Mouse (Mus musculus) liver, embryonic 12.5 days (tissue): ENCODE data around the gene Slc10a6. TPM values are rescaled to one million over a fixed set of nuclear protein-coding genes. Genes with fewer than 3 reads are reported as not detected.

Experiments used
- ATAC-seq: fragments of 200-750 bp; cut with Nextera tagmentation; 2 replicates; pipeline ENCODE4 v1.8.0; 2017; ENCODE audit warnings: moderate number of reproducible peaks, mild to moderate bottlenecking, moderate library complexity
- H3K27ac ChIP-seq: fragments of 300-500 bp; sonication (generic); 2 replicates; pipeline ENCODE4 v1.5.1; 2016; ENCODE audit warnings: mild to moderate bottlenecking
- H3K27me3 ChIP-seq: fragments of 300-500 bp; sonication (generic); replicated peaks from 2 replicates; pipeline ENCODE4 v1.6.1; 2016; ENCODE audit warnings: mild to moderate bottlenecking, moderate library complexity
- H3K36me3 ChIP-seq: fragments of 300-500 bp; sonication (generic); 2 replicates; pipeline ENCODE4 v1.6.1; 2016; ENCODE audit warnings: mild to moderate bottlenecking, moderate library complexity
- H3K4me1 ChIP-seq: fragments of 300-500 bp; sonication (generic); 2 replicates; pipeline ENCODE4 v1.6.1; 2016
- H3K4me2 ChIP-seq: fragments of 300-500 bp; sonication (generic); 2 replicates; pipeline ENCODE4 v1.6.1; 2016; ENCODE audit warnings: mild to moderate bottlenecking, moderate library complexity
- H3K4me3 ChIP-seq: fragments of 300-500 bp; sonication (generic); 2 replicates; pipeline ENCODE4 v1.5.1; 2016; ENCODE audit warnings: mild to moderate bottlenecking, moderate library complexity
- H3K9ac ChIP-seq: fragments of 300-500 bp; sonication (generic); 2 replicates; pipeline ENCODE4 v1.6.1; 2016; ENCODE audit warnings: mild to moderate bottlenecking, moderate library complexity
- H3K9me3 ChIP-seq: fragments of 300-500 bp; sonication (generic); replicated peaks from 2 replicates; pipeline ENCODE4 v1.6.1; 2016; ENCODE audit warnings: mild to moderate bottlenecking, moderate library complexity
- WGBS: fragments of 180-500 bp; shearing (Covaris S2); methylation state at CpG from one replicate; pipeline ENCODE4 v1.1.7; 2016; ENCODE audit not compliant: insufficient replicate concordance; 5-methylcytosine and 5-hydroxymethylcytosine counted together
- polyA plus RNA-seq: library from polyadenylated mRNA; unstranded; fragments of >200 nt; fragmentation: Nextera tagmentation; extraction: Ambion mirVana; gene quantifications from 2 replicates; pipeline ENCODE4 v1.2.1, GENCODE M21; 2016

The Slc10a6 gene
- polyA plus RNA-seq, 1 experiment from 2014 or later: not detected

DNA sequence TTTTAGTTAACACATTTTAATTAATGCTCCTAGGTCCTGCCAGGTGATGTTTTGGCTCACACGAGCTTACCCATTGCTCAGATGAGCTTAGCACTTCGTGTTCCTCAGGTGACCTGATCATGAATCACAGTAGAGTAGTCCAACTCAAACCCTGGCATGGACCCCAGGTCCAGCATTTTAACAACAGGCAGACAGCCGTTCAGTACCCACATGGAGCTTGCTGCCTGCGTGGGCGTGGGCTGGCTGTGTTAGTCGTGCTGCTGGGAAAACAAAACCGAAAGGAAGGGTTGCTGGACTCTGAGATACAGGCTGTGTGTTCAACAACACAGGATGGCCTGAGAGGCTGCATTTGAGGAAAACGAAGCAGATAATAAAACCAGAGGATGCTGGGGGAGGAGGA is 36.5 kb downstream of the Slc10a6 start:
- Histone ChIP-seq H3K27ac (no peak overlapping the region), H3K27me3 (no peaks in the 10 kb centered on the region), H3K4me1 (peaks cover 10% of the 10 kb centered on the region; the same call in 1 of the 2 replicates), H3K4me3 (no peak overlapping the region), H3K36me3 (no peaks in the 10 kb centered on the region), H3K9me3 (no peaks in the 10 kb centered on the region), H3K9ac (no peak overlapping the region), H3K4me2 (no peak overlapping the region)
- ATAC-seq: no peak
- 70% methylated on average over 8 of the region's 8 CpGs for WGBS

DNA sequence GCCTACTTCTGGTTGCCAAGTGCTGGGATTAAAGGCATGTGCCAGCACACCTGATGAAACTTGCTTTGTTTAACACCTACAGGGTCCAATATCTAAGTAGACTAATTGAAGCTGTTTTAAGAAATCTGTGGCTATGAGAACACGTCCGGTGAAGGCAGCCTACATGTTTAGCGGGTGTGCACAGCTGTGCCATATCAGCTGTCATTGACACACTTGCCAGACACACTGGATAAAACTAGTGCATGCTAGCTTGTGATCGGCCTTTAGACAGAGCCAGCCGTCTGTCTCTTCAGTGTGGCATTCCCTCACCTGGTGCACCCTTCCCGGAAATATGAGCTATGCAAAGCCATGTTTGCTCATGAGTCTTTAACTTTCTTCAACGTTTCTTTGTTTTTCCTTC is 37.4 kb downstream of the Slc10a6 start:
- ATAC-seq: no peak
- no peak overlapping the region for H3K4me3 ChIP-seq
- H3K9me3 ChIP-seq: no peaks in the 10 kb centered on the region
- H3K4me1 ChIP-seq: peaks cover 10% of the 10 kb centered on the region; the same call in 1 of the 2 replicates
- H3K36me3 ChIP-seq: no peaks in the 10 kb centered on the region
- H3K27ac ChIP-seq: no peak overlapping the region
- H3K9ac ChIP-seq: no peak overlapping the region
- H3K4me2 ChIP-seq: no peak overlapping the region
- H3K27me3 ChIP-seq: no peaks in the 10 kb centered on the region
- WGBS: 77% methylated on average over 7 of the region's 7 CpGs

DNA sequence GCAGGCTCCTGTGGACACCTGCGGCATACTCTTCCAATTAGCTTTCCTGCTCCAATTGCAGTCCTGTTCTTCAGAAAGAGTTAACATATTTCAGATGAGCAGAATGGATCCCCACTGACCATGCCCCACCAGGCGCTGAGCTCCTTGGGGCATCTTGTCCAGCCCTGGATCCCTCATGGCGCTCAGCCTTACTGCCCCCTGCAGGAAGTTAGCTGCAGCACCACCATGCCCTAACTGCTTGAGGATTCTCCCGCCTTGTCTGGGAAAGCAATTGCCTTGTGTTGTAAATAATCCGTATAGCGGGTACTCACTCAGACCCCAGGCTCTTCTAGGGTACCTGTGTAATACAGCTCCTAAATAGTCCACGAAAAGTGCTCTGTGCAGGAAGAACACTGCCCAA is 42.0 kb downstream of the Slc10a6 start:
- no peaks in the 10 kb centered on the region for H3K9me3 ChIP-seq
- no peak overlapping the region for H3K4me2 ChIP-seq
- H3K36me3 ChIP-seq: no peaks in the 10 kb centered on the region
- H3K4me3 ChIP-seq: no peak overlapping the region
- WGBS: 63% methylated on average over 7 of the region's 7 CpGs
- ATAC-seq: no peak
- H3K9ac ChIP-seq: no peak overlapping the region
- H3K4me1 ChIP-seq: no peaks in the 10 kb centered on the region
- no peaks in the 10 kb centered on the region for H3K27me3 ChIP-seq
- no peak overlapping the region for H3K27ac ChIP-seq

DNA sequence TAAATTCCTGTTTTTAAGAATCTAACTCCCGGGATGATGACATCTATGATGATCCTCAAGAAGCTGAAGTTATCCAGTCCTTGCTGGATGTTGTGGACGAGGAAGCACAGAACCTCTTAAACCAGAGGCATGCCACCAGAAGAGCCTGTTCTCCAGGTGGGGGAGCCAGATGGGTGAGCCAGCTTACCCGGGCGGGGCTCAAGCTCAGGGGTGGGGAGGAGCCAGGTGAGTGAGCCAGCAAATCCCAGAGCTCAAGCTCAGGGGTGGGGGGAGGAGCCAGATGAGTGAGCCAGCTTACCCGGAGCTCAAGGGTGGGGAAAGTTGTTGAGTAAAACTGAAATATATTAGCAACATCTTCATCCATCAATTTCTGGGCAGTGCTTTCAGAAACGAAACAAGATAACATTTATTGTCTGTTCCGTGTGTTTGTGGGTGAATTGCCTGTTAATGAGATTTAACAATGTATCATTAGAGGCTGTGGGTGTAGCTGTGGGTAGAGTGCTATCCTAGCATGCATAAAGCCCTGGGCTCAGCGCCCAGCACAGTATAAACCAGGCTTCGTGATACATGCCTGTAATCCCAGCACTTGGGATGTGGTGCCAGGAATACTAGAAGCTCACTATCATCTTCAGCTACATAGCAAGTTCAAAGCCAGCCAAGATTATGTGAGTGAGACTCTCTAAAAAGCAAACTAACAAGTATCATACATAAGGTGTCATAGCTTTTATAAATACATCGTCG is 49.4 kb downstream of the Slc10a6 start:
- no peak overlapping the region for H3K9ac ChIP-seq
- H3K4me2 ChIP-seq: no peak overlapping the region
- H3K27me3 ChIP-seq: no peaks in the 10 kb centered on the region
- H3K27ac ChIP-seq: no peak overlapping the region
- H3K36me3 ChIP-seq: no peaks in the 10 kb centered on the region
- no peaks in the 10 kb centered on the region for H3K4me1 ChIP-seq
- H3K4me3 ChIP-seq: no peak overlapping the region
- H3K9me3 ChIP-seq: no peaks in the 10 kb centered on the region
- WGBS: 59% methylated on average over 11 of the region's 11 CpGs
- ATAC-seq: peak; percentile 54; the same call in 1 of the 2 replicates

DNA sequence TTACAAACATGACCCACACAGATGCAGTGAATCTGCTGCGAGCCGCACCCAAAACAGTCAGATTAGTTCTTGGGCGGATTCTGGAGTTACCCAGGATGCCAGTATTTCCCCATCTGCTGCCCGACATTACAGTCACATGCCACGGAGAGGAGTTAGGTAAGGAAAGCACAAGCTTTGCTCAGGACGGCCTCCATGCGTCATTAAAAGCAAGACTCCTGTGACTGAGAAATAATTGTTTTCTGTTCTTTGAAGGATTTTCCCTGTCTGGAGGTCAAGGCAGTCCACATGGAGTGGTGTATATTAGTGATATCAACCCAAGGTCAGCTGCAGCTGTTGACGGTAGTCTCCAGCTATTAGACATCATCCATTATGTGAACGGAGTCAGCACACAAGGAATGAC is 59.8 kb downstream of the Slc10a6 start:
- Histone ChIP-seq H3K4me3 (no peak overlapping the region), H3K27me3 (no peaks in the 10 kb centered on the region), H3K9me3 (no peaks in the 10 kb centered on the region), H3K9ac (no peak overlapping the region), H3K4me2 (no peak overlapping the region), H3K27ac (no peak overlapping the region), H3K4me1 (no peaks in the 10 kb centered on the region), H3K36me3 (no peaks in the 10 kb centered on the region; the same call in 1 of the 2 replicates)
- ATAC-seq: no peak
- WGBS: 76% methylated on average over 9 of the region's 9 CpGs

DNA sequence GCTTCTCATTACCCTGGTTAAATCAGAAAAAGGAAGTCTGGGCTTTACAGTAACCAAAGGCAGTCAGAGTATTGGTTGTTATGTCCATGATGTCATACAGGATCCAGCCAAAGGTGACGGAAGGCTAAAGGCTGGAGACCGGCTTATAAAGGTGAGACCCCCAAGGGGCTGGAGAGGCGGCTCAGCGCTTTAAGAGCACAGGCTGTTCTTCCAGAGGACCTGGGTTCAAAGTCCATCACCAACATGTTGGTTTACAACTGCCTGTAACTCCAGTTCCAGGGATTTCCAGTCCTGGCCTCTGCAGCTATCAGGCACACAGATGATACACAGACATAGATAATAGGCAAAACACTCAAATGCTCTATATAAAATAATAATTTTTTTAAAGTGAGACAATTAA is 61.2 kb downstream of the Slc10a6 start:
- Histone ChIP-seq H3K9me3 (no peaks in the 10 kb centered on the region), H3K27me3 (no peaks in the 10 kb centered on the region), H3K27ac (no peak overlapping the region), H3K4me1 (no peaks in the 10 kb centered on the region), H3K9ac (no peak overlapping the region), H3K4me2 (no peak overlapping the region), H3K4me3 (no peak overlapping the region), H3K36me3 (no peaks in the 10 kb centered on the region; the same call in 1 of the 2 replicates)
- no peak for ATAC-seq
- WGBS: 79% methylated on average over 4 of the region's 4 CpGs

DNA sequence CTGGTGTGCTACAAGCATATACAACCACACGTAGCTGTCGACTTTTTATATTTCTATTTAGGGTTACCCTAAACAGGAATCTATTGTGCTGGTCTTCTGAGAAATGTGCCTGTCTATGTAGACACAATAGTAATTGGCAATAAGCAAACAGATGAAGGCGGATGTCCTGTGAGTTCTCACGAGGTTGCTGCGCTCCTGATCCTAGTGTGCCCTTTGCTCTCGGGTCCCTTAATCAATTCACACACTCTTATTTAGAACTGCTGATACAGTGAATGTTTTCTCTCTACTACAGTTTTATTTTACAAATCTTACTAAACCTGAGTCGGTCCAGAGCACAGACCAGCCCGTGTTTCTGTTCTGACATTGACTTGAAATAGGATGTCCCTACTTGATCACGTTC is 68.7 kb downstream of the Slc10a6 start:
- no peak overlapping the region for H3K4me2 ChIP-seq
- no peak for ATAC-seq
- WGBS: 78% methylated on average over 9 of the region's 9 CpGs
- no peaks in the 10 kb centered on the region for H3K9me3 ChIP-seq
- no peaks in the 10 kb centered on the region for H3K27me3 ChIP-seq
- H3K36me3 ChIP-seq: peaks cover 14% of the 10 kb centered on the region; the same call in 1 of the 2 replicates
- no peak overlapping the region for H3K4me3 ChIP-seq
- no peaks in the 10 kb centered on the region for H3K4me1 ChIP-seq
- no peak overlapping the region for H3K9ac ChIP-seq
- H3K27ac ChIP-seq: no peak overlapping the region

Other genes starting within 250 kb of the Slc10a6 start
- gene Ptpn13, start 204.2 kb downstream of the Slc10a6 start, polyA plus RNA-seq: 3.6 and 4.6 TPM in 2 replicates
- gene 1700016H13Rik, start 26.6 kb upstream of the Slc10a6 start, polyA plus RNA-seq: not detected in 2 replicates
- 17.0 and 19.5 TPM in 2 replicates for gene Aff1, start 63.0 kb upstream of the Slc10a6 start, polyA plus RNA-seq